Mouse (Mus musculus): Measurements from ENCODE around the gene Akip1.

Gene Akip1

DNA sequence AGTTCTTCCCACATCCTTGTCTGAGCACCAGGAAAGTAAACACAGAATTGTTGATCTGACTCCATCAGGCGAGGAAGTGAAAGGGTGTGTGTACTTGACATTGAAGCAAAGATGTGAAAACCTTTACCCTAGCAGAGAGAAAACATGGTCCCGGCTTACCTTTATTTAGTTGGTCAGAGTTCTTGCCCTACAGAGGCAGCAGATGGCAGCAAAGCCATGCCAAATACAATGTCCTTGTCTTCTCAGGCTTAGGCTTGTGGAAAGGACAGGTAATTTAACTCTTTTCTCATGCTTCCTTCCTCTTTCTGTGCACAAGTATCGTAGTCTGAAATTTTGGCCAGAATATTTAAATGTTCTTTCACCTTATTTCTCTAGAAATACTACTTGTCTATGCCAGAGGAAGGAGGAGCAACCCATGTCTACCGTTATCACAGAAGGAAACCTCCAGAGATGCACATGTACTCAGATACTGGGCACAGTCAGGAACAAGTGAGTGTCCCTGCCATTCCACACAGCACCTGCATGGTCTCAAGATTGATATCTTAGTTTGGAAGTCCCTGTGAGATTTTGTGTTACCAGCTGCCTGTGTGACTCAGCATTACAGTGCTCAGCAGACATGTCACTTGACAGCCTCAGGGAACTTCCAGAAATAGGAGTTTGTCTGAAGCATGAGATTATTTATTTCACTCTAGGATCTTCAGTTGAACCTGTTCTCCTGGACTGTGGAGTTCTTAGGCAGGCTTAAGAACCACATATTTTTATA lies 3.7 kb downstream of the Akip1 start:
- peak; percentile 63 for DNase-seq (ENCODE audit: low spot score)

DNA sequence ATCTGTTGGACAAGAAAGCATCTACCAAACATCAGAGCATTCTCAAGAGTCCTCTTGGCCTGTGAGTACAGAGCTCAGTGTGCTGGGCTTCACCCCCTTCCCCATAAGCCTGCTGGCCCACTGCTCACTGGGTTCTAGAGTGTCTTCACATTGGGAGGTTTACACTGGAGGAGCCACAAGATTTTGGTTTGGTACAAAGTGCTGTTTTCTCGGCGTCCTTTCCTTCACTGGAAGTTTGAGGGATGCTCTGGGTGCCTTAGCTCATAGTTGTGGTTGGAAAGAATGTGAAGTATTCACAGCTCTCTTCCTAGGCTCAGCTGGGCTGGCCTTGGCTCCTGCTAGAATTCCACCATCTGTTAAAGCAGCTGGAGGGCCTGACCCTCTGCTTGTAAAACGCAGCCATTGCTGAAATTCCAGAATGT lies 5.5 kb downstream of the Akip1 start:
- no peak for DNase-seq (ENCODE audit: low spot score)

DNA sequence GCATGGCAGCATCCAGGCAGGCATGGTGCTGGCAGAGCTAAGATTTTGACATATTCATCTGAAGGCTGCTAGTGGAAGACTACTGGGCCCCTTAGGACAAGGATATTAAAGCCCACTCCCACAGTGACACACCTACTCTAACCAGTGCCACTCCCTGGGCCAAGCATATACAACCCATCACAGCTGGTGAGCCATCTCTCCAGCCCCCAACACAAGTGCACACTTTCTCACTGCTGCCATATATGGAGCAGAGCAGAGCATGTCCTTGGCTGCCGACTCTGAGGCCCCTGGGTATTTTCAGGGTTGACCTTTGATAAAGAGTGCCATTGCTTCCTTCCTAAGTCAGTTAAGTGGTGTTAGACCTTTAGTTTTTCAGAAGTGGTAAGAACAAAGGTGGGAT lies 6.6 kb downstream of the Akip1 start:
- no peak for DNase-seq (ENCODE audit: low spot score)

DNA sequence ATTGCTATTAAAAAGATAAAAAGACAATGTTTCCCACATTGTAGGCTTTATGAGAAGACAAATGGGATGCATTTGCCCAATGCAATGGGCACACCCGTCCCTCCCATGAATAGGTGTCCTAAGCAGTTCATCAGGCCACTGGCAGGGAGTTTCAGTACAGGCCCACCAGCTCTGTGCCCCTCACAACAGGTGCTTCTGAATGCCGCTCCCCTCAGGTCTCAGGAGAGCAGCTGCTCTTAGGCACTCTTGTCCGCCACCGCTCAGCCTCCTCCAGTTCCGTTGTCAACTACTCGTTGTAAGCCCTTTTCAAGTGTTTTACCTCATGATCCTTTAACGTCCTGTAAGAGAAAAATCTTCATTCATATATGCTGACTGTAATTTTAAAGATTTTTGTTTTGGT lies 8.7 kb downstream of the Akip1 start:
- no peak for DNase-seq (ENCODE audit: low spot score)

DNA sequence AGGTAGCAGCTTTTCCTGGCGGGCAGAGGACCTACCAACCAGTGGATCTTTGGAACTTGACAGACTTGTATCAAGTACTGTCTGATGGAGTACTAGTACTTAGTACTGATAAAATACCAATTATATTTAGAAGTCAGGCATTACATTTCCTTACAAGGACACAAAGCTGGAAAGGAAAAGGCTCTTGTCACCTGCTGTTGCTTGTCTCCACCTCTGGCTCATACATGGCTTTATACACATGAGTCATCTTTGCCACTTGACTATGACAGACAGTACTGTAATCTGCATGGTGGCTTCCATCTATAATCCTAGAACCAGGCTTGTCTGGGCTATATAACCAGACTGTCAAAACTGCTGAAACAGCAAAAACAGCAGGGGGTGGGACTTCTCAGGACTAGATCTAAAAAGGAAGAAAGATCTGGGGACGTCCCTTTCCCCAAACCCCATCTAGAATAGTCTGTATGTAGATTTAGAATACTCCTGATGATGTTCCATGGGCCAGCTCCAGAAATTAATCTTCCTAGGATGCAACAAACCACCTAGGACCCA lies 10.0 kb downstream of the Akip1 start:
- DNase-seq (ENCODE audit: low spot score): no peak

DNA sequence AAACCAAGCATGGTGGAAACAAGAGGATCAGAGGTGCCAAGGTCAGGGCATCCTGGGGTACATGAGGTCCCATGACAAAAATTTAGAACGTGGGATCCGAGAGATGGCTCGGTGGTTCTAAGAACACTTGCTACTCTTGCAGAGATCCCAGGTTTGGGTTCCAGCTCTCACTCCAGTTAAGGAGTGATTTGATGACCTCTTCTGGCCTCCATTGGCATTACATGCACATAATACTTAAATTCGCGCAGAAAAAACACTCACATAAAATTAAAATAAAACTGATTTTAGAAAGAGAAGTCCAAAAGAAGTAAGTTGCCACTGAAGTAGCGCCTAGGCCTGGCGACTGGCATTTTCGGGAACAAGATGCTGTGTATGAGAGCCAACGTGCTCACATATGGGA lies 15.8 kb downstream of the Akip1 start:
- DNase-seq (ENCODE audit: low spot score): no peak

DNA sequence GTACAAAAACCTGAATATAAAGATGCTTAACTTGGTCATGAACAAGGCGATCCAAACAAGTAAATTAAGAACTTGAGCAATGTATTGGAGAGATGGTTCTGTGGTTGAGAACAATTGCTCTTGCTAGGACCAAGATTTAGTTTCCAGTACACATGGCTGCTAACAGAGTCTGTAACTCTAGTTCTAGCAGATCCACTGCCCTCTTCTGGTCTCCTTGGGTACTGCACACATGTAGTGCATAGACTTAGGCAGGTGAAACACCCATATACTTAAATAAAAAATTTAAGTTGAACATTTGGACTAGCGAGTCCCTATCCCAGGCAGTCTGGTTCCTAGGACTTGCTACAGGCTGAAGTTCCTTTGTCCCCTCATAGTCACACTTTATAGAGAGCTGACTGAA lies 19.1 kb downstream of the Akip1 start:
- DNase-seq (ENCODE audit: low spot score): no peak

DNA sequence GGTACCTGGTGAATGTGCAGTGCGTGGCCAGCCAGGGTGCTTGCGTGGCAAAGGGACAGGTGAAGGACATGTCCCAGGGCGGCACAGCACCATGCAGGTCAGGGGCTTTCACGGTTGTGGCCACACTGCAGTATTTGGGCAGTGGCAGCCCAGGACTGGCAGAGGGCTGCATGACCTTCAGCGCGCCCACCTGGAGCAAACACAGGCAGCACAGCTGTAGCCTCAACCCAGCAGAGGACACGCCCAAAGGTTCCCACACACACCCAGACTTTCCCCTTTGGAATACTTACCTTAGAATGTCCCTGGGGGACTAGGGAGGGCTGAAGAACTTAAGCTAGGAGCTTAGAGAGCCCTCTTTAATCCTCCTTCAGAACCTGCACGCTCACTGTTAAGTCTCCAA lies 19.6 kb downstream of the Akip1 start:
- DNase-seq (ENCODE audit: low spot score): no peak

DNA sequence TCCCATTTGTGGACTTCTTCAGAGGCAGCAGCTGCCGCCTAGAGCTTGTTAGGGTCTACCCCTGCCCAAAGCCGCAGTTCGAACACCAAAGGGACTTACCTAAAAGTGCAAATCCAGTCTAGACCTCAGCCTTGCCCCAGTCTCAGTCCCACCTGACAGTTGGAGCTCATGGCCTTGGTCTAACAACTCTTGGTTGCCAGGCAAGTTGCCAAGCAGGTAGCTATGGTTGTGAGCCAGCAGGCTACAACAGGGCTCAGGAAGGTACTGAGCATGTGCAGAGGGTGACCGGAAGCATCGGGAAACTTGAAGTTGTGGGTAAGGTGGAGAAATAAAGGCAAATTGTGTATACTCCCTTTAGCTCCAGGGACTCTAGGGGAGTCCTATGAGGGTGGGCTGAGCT lies 20.2 kb downstream of the Akip1 start, which contains the start of gene BC051019:
Gene BC051019, minus strand, starts transcription at position 154 of the 400 bp plus-strand sequence.
- DNase-seq (ENCODE audit: low spot score): no peak

DNA sequence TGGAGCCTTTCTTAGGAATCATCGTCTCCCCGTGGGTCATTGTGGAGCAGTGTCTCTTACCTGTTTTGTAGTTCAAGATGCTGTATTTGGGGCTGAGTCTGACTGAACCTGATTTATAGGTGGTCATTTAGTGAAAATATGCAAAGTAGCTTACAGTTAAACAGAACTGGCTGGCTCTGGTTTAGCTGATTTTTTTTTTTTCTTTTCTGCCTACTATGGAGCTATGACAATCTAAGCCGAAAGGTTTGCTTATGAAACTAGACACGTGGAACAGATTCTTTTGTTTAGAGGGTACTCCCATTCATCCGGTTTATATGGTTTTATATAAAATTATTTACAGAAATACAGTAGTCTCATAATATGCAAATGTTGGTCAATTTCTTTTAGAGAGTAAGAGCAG lies 28.1 kb downstream of the Akip1 start, which contains the start of gene Ascl3:
Gene Ascl3, minus strand, starts transcription at position 101 of the 400 bp plus-strand sequence.
- DNase-seq (ENCODE audit: low spot score): no peak

DNA sequence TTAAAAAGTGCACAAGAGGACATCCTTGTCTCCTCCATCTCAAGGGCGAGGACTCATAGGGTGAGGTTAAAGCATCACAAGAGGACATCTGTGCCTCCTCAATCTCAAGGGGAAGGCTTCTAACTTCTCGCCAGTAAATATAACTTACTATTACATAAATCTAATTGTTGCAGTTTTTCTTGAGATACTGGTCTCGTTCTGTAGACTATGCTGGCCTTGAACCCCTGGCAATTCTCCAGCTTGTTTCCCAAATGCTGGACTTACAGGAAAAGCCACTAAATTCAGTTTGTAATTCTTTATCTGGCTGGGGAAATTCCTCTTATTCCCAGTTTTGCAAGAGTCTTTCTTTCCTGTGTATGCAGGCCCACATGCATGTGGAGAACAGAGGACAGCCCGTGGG lies 31.3 kb downstream of the Akip1 start:
- DNase-seq (ENCODE audit: low spot score): no peak

DNA sequence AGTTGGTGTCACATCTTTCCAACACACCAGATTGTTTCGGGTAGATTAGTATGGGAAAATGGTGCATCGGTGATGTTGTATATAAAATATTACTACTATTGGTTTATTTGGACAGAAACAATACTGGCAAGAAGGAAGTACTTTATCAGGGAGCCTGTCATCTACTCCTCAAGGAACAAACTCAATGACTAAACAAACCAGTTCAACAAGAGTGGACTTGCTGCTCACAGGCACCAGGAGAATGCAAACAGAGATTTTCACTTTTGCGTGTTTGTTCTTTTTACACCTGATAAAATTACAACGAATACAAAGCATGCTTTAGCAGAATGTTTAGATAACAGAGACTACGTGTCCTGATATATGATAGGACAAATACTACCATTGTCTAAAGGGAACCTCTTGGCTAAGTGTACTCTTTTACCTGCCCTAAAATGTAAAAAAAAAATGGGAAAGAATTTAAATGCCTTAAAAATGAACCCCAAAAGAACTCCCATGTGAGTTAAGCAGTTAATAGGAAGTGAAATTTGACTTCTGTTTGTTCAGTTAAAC lies 36.4 kb downstream of the Akip1 start:
- DNase-seq (ENCODE audit: low spot score): no peak

DNA sequence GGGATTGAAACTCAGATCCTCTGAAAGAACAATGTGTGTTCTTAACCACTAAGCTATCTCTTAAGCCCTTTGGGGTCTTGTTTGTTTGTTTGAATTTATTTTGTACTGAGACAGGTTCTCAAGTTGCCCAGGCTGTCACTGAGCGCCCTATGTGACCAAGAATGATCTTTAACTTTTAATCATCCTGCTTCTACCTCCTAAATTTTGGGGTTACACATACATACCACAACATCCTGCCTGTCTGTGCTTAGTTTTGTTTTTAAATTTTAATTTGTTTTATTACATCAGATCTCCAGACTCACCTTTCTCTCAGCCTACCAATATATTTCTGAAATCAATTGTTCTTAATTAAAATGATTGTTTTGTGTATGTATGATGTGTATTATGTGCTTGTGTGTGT lies 37.6 kb downstream of the Akip1 start:
- no peak for DNase-seq (ENCODE audit: low spot score)

DNA sequence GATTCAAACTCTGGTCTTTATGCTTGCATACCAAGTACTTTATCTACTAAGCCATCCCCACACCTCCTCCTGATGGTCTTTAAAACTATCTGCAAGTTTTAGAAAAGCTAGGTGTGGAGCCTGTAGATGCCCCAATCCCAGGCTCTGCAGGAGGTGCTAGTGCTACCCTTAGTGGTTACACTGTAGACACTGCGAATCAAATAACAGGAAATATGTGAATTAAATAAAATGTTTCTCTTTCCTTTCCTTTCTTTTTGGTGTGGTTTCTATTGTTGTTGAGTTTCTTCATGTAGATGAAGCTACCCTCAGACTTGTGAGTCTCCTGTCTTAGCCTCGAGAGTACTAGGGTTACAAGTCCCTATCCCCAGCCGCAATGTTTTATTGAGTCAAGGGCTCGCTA lies 38.2 kb downstream of the Akip1 start:
- peak; percentile 32 for DNase-seq (ENCODE audit: low spot score)

DNA sequence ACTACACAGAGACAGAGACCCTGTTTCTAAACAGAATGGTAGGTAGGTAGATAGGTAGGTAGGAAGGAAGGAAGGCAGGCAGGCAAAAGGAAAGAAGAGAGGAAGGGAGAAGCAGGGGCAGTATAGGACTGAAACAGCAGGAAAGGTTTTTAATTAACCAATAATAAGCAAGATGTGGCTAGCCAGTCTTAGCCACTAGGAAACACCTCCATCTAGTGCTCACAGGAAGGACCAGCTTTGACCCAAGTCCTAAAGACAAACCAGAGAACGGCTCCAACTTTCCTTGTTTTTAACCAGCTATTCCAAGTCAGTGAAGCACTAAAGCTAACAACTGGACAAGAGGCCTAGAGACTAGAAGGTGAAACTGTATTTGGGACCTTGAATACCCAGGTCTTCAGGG lies 44.3 kb downstream of the Akip1 start:
- no peak for DNase-seq (ENCODE audit: low spot score)

DNA sequence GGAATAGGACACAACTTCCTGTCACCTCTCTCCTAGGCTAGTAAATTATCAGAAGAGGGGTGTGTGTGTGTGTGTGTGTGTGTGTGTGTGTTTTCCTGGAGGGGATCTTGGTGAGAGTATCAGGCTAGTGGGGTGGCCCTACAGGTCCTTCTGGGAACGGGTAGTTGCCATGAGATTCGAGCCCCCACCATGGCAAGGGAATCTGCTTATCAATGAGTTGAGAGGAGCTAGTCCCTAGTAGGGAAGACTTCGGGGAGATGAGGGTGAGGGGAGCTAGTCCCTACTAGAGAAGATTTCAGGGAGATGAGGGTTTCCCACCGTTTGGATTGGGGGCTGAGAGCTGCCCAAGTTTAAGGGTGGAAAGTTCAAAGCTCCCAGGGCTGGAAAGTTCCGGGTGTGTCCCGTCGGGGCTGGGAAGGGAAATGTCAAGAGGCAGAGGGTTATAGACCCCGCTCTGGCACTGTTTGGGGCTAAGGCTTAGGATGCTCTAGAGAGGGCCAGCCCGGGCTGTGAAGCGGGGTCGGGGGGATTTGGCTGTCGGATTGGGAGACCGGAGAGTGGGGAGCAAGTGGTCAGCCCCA lies 48.0 kb downstream of the Akip1 start:
- no peak for DNase-seq (ENCODE audit: low spot score)

DNA sequence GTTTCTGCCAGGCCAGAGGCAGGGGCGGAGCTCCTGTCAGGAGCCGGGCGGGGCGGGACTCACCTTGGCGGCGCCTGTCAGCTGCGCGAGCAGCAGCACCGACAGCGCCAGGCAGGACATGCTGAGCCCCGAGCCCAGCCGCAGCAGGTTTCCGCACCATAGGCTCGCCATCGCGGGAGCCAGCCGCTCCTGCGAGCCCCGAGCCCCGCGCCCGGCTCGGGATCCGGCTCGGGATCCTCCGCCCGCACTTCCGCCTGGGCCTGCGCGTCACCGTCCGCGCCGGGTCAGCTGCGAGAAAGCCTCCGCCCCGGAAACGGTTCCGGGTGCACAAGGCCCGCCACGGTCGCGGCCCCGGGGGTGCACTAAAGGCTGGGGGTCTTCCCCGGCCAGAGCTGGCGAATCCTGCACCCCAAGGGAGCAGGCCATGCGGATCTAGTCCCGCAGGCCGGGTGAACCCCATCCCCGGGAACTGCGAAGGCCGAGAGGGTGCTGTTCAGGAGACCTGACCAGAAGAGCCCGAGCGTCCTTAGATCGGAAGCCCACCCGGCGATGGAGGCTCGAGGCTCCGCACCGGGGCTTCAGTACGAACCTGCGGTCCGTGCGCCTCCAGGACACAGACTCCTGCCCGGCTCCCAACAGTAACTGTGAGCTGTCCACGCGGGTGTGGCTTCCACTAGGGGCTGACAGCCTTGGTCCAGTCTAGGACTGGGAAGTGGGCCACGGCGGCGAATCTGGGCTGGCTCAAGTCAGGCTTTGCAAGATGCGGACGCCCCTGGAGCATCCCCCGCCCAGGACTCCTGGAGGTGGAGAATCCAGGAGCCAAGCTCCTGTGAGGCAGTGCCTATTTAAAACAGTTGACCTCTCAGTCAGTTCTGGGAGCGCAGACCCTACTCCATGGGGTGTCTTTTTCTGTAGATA lies 48.8 kb downstream of the Akip1 start, which contains the start of gene Tmem9b:
Gene Tmem9b, minus strand, starts transcription at position 868 of the 918 bp plus-strand sequence.
- DNase-seq (ENCODE audit: low spot score): peak; percentile 80

DNA sequence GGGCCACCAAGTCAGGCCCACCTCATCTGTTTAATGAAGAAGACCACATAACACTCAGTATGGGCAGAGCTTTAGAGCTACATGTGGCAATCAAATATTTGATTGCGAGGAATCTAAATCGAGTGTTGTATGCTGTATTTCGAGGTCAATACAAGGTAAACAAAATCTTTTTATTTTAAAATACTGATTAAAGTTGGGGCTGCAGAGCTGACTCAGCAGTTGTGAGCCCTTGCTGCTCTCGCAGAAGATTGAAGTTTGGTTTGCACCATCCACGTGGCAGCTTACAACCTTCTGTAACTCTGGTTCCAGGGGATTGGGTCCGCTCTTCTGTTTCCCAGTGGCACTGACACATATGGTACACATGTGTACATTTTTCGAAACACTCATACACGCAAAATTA lies 50.5 kb downstream of the Akip1 start:
- DNase-seq (ENCODE audit: low spot score): no peak

DNA sequence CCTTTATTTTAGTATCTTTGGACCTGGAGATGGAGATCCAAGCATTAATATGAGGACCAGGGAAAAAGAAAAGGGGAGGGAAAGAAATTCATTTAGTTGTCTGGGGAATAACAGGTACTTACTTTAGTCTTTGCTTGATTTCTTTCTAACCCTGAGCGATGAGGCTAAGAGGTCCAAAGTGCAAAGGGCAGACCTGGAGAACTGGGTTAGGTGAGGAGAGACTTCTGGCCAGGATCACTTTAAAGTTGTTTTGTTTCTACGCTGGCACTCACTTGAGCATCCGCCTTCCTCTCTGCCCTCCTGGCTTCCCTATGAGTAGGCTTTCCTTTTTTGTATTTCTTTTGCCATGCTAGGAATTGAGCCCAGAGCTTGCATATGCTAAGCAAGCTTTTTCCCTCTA lies 52.8 kb downstream of the Akip1 start:
- no peak for DNase-seq (ENCODE audit: low spot score)
